Mouse (Mus musculus) mouse trophoblast stem cell (cell line): ENCODE data around the gene Phgr1.

Experiments used
- in situ Hi-C, 2 experiments: fragments of 300-500 bp; cut with MseI, MboI; formaldehyde crosslinking; loops; 2 replicates in 1 of 2; 3 replicates in 1 of 2; pipeline ENCODE4 v1.15.1; 2025

Gene Phgr1

GRCm38 (mm10) chr2:118822800-118823199, 50.2 kb downstream of the Phgr1 start:
- in situ Hi-C loops: no loop called here

GRCm38 (mm10) chr2:118824396-118824795, 51.8 kb downstream of the Phgr1 start:
- in situ Hi-C loops: no loop called here
